Mouse (Mus musculus): Measurements from ENCODE around the gene R3hdm1. TPM values are rescaled to one million over a fixed set of nuclear protein-coding genes. Genes with fewer than 3 reads are reported as not detected.

Gene R3hdm1
- total and polyA plus RNA-seq, 3 experiments = 17.8 to 75.7 (median 33.9) TPM

DNA sequence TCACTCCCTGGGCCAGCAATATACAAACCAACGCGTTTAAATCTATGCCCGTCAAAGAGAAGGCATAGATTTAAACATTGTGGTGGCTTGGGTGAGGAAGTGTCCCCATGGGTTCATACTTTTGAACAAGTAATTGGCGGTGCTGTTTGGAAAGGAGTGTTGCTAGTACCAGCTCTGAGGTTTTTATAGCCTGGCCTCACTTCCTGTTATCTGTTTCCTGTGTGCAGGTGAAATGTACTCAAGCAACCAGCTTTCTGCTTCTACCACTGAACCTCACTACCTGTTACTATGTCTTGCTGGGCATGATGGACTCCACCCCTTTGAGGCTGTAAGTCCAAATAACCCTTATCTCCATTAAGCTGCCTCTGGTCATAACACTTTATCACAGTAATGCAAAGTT lies 45.8 kb upstream of the R3hdm1 start (continued):
- no peak for TF ChIP-seq SIN3A (IDR thresholded peaks at IDR 0.05; ENCODE audit: low read length)
- no peak for TF ChIP-seq TCF12 (IDR thresholded peaks at IDR 0.05; ENCODE audit: low read depth, low read length)

DNA sequence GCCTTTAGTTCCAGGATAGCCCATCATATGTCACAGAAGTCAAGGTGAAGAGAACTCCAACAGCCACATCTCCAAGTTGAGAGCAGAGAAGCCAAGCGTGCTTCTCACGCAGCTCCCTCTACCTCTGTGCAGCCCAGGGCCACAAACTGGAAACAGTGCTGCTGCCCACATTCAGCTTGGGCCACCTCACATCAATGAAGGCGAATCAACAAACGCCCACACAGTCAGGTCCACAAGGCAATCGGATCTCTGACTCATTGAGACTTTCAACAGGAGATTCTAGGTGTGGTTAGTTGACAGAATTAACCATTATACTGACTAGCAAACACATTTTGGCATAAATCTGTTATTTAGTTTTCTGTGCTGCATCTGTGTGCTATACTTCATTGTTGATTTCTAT lies 44.5 kb upstream of the R3hdm1 start:
- no peak for DNase-seq (ENCODE audit: extremely low read depth)
- dilution Hi-C loops (cut with MboI; ENCODE audit: extremely low pct_ligation_motif_present, extremely low pct_unique_long_range_greater_than_20kb, low sequenced_read_pairs) = no loop called here
- H3K9me3 ChIP-seq (replicated peaks; ENCODE audit: low read length) = no peaks in the 10 kb centered on the region
- TF ChIP-seq POLR2AphosphoS2 (IDR thresholded peaks at IDR 0.05; ENCODE audit: low read depth, low read length) = no peak
- TF ChIP-seq JUND (conservative IDR thresholded peaks at IDR 0.05; ENCODE audit: low read depth, low read length) = no peak
- TF ChIP-seq JUN (IDR thresholded peaks at IDR 0.05; ENCODE audit: insufficient read depth, low read depth, low read length) = no peak
- no peak for TF ChIP-seq EP300 (IDR thresholded peaks at IDR 0.05; ENCODE audit: low read length)
- no peak for TF ChIP-seq POLR2A (IDR thresholded peaks at IDR 0.05; ENCODE audit: low read depth, low read length)
- no peak for TF ChIP-seq MAX (IDR thresholded peaks at IDR 0.05; ENCODE audit: low read length)
- TF ChIP-seq MYC (IDR thresholded peaks at IDR 0.05; ENCODE audit: low read depth, low read length) = no peak
- TF ChIP-seq MXI1 (IDR thresholded peaks at IDR 0.05; ENCODE audit: low read depth, low read length) = no peak
- TF ChIP-seq UBTF (IDR thresholded peaks at IDR 0.05; ENCODE audit: low read depth, low read length) = no peak
- no peak for TF ChIP-seq NRF1 (IDR thresholded peaks at IDR 0.05; ENCODE audit: low read depth, low read length)
- TF ChIP-seq MAFK (IDR thresholded peaks at IDR 0.05; ENCODE audit: insufficient replicate concordance, low read length) = no peak
- no peak overlapping the region for H3K4me3 ChIP-seq (replicated peaks in 1 of 3; ENCODE audit: low read depth in 2 of 3, low read length in 2 of 3, poor library complexity in 1 of 3)
- in situ Hi-C loops (cut with MboI; ENCODE audit: low pct_ligation_motif_present, low pct_unique_long_range_greater_than_20kb, low sequenced_read_pairs) = no loop called here
- H3K79me2 ChIP-seq (replicated peaks; ENCODE audit: control insufficient read depth, extremely low read depth, insufficient read depth, poor library complexity, severe bottlenecking) = no peaks in the 10 kb centered on the region
- no peaks in the 10 kb centered on the region for H3K27me3 ChIP-seq (replicated peaks)
- no peak overlapping the region for H3K27ac ChIP-seq (ENCODE audit: insufficient read depth, low read depth)
- no peak overlapping the region for H3K4me2 ChIP-seq (ENCODE audit: insufficient read depth, low read depth, poor library complexity, severe bottlenecking)
- H3K9ac ChIP-seq (ENCODE audit: insufficient read depth, low read depth) = no peak overlapping the region
- peaks cover 2 to 16% of the 10 kb centered on the region in 2 experiments for H3K36me3 ChIP-seq (replicated peaks in 1 of 2; ENCODE audit: control insufficient read depth in 1 of 2, insufficient read depth in 1 of 2, low read length in 1 of 2)
- H3K4me1 ChIP-seq (ENCODE audit: control insufficient read depth in 1 of 2, insufficient read depth in 2 of 2) = peaks cover 0 to 4% of the 10 kb centered on the region in 2 experiments; a peak in 1 of 4 replicates

DNA sequence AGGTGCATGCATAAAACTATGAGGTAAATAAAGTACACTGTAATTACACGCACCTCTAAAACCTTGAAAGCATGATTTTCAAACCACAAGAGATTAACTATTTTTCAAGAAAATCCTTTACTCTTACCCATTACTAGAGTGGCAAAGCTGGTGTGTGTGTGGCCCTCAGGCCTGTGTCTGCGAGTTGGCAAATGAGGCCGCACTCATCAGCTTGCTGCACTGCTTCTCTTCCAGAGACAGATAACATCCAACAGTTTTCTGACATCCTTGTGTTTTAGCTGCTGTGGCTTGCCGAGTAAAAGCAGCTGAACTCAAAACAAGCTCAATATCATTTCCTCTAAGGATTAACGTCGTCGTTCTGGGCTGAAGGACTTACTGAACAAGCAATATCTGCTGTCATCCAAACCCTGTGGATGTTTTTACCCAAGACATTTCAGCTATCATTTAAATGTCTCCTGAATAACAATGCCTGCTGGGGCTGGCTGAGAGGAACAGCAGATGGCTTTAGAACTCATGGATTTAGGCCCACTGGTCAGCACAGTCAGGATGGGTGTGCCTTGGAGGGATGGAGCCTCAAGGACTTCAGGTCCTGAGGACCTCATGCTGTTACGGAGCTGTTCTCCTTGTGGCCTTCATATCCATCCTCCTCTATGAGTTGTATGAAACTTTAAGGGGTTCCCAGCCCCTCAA lies 42.3 kb upstream of the R3hdm1 start:
- Histone ChIP-seq H3K4me1 (ENCODE audit: control insufficient read depth in 1 of 2, insufficient read depth in 2 of 2) (peaks cover 0 to 4% of the 10 kb centered on the region in 2 experiments; a peak in 1 of 4 replicates), H3K4me3 (replicated peaks in 1 of 3; ENCODE audit: low read depth in 2 of 3, low read length in 2 of 3, poor library complexity in 1 of 3) (no peak overlapping the region), H3K9ac (ENCODE audit: insufficient read depth, low read depth) (no peak overlapping the region), H3K79me2 (replicated peaks; ENCODE audit: control insufficient read depth, extremely low read depth, insufficient read depth, poor library complexity, severe bottlenecking) (no peaks in the 10 kb centered on the region), H3K9me3 (replicated peaks; ENCODE audit: low read length) (no peaks in the 10 kb centered on the region), H3K27ac (ENCODE audit: insufficient read depth, low read depth) (no peak overlapping the region), H3K4me2 (ENCODE audit: insufficient read depth, low read depth, poor library complexity, severe bottlenecking) (no peak overlapping the region), H3K27me3 (replicated peaks) (no peaks in the 10 kb centered on the region), H3K36me3 (replicated peaks in 1 of 2; ENCODE audit: control insufficient read depth in 1 of 2, insufficient read depth in 1 of 2, low read length in 1 of 2) (peaks cover 2 to 16% of the 10 kb centered on the region in 2 experiments)
- DNase-seq (ENCODE audit: extremely low read depth) = no peak
- TF ChIP-seq RCOR1 (conservative IDR thresholded peaks at IDR 0.05; ENCODE audit: low read depth, low read length) = no peak
- TF ChIP-seq ZKSCAN1 (IDR thresholded peaks at IDR 0.05; ENCODE audit: borderline replicate concordance, low read depth, low read length) = no peak
- no peak for TF ChIP-seq ZC3H11A (IDR thresholded peaks at IDR 0.05; ENCODE audit: low read depth, low read length)
- TF ChIP-seq MAZ (IDR thresholded peaks at IDR 0.05; ENCODE audit: low read depth, low read length) = no peak
- TF ChIP-seq RAD21 (IDR thresholded peaks at IDR 0.05; ENCODE audit: low read depth, low read length) = no peak
- TF ChIP-seq MAFK (IDR thresholded peaks at IDR 0.05; ENCODE audit: insufficient replicate concordance, low read length) = no peak
- TF ChIP-seq CHD1 (IDR thresholded peaks at IDR 0.05; ENCODE audit: low read depth, low read length) = no peak
- no peak for TF ChIP-seq BHLHE40 (IDR thresholded peaks at IDR 0.05; ENCODE audit: low read depth, low read length)
- TF ChIP-seq E2F4 (IDR thresholded peaks at IDR 0.05; ENCODE audit: insufficient replicate concordance, low read depth, low read length) = no peak
- TF ChIP-seq JUN (IDR thresholded peaks at IDR 0.05; ENCODE audit: insufficient read depth, low read depth, low read length) = no peak
- TF ChIP-seq MYC (IDR thresholded peaks at IDR 0.05; ENCODE audit: low read depth, low read length) = no peak
- TF ChIP-seq KAT2A (IDR thresholded peaks at IDR 0.05; ENCODE audit: insufficient replicate concordance, low read length) = no peak
- TF ChIP-seq NRF1 (IDR thresholded peaks at IDR 0.05; ENCODE audit: low read depth, low read length) = no peak
- no peak for TF ChIP-seq ZMIZ1 (IDR thresholded peaks at IDR 0.05; ENCODE audit: low read depth, low read length)
- dilution Hi-C loops (cut with MboI; ENCODE audit: extremely low pct_ligation_motif_present, extremely low pct_unique_long_range_greater_than_20kb, low sequenced_read_pairs) (no loop called here), in situ Hi-C loops (cut with MboI; ENCODE audit: low pct_ligation_motif_present, low pct_unique_long_range_greater_than_20kb, low sequenced_read_pairs) (no loop called here)
